Mouse (Mus musculus): ENCODE results near the gene Flnb. TPM values are rescaled to one million over a fixed set of nuclear protein-coding genes. Genes with fewer than 3 reads are reported as not detected.

The Flnb gene
- total and polyA plus RNA-seq, 3 experiments: 29.5 to 74.0 (median 61.6) TPM

- peak; percentile 94 for DNase-seq (ENCODE audit: extremely low read depth)
- H3K9me3 ChIP-seq (replicated peaks; ENCODE audit: low read length): no peaks in the 10 kb centered on the region
- H3K27me3 ChIP-seq (replicated peaks): no peaks in the 10 kb centered on the region
- H3K4me2 ChIP-seq (ENCODE audit: insufficient read depth, low read depth, poor library complexity, severe bottlenecking): peak overlapping the region; percentile 31
- dilution Hi-C loops (cut with MboI; ENCODE audit: extremely low pct_ligation_motif_present, extremely low pct_unique_long_range_greater_than_20kb, low sequenced_read_pairs): no loop called here
- H3K36me3 ChIP-seq (replicated peaks in 1 of 2; ENCODE audit: control insufficient read depth in 1 of 2, insufficient read depth in 1 of 2, low read length in 1 of 2): peaks cover 0 to 33% of the 10 kb centered on the region in 2 experiments
- TF ChIP-seq USF1 (IDR thresholded peaks at IDR 0.05; ENCODE audit: low read depth, low read length) (peak; percentile 58), UBTF (IDR thresholded peaks at IDR 0.05; ENCODE audit: low read depth, low read length) (no peak), ZMIZ1 (IDR thresholded peaks at IDR 0.05; ENCODE audit: low read depth, low read length) (peak; percentile 82), ZNF384 (IDR thresholded peaks at IDR 0.05; ENCODE audit: low read depth, low read length) (no peak), HCFC1 (IDR thresholded peaks at IDR 0.05; ENCODE audit: low read depth, low read length) (no peak), RAD21 (IDR thresholded peaks at IDR 0.05; ENCODE audit: low read depth, low read length) (no peak; the same call in 1 of the 2 replicates), NELFE (IDR thresholded peaks at IDR 0.05; ENCODE audit: low read depth, low read length) (no peak), SIN3A (IDR thresholded peaks at IDR 0.05; ENCODE audit: low read length) (no peak), JUN (IDR thresholded peaks at IDR 0.05; ENCODE audit: insufficient read depth, low read depth, low read length) (no peak), MYC (IDR thresholded peaks at IDR 0.05; ENCODE audit: low read depth, low read length) (no peak; the same call in 1 of the 2 replicates), KAT2A (IDR thresholded peaks at IDR 0.05; ENCODE audit: insufficient replicate concordance, low read length) (0 out of 2 replicates have a peak, but pooled peaks have one; percentile 42), BHLHE40 (IDR thresholded peaks at IDR 0.05; ENCODE audit: low read depth, low read length) (peak; percentile 86), RCOR1 (conservative IDR thresholded peaks at IDR 0.05; ENCODE audit: low read depth, low read length) (no peak), POLR2AphosphoS2 (IDR thresholded peaks at IDR 0.05; ENCODE audit: low read depth, low read length) (no peak), JUND (conservative IDR thresholded peaks at IDR 0.05; ENCODE audit: low read depth, low read length) (no peak), CTCF (conservative IDR thresholded peaks at IDR 0.05 in 1 of 2, IDR thresholded peaks at IDR 0.05 in 1 of 2; ENCODE audit: low read depth in 2 of 2, low read length in 2 of 2) (no peak), POLR2A (IDR thresholded peaks at IDR 0.05; ENCODE audit: low read depth, low read length) (peak; percentile 57), MAZ (IDR thresholded peaks at IDR 0.05; ENCODE audit: low read depth, low read length) (no peak), ETS1 (conservative IDR thresholded peaks at IDR 0.05; ENCODE audit: low read depth, low read length) (peak; percentile 91), ELF1 (IDR thresholded peaks at IDR 0.05; ENCODE audit: low read depth, low read length) (0 out of 2 replicates have a peak, but pooled peaks have one; percentile 17), E2F4 (IDR thresholded peaks at IDR 0.05; ENCODE audit: insufficient replicate concordance, low read depth, low read length) (no peak), TBP (conservative IDR thresholded peaks at IDR 0.05; ENCODE audit: low read depth, low read length) (peak; percentile 70; the same call in 1 of the 2 replicates), ZC3H11A (IDR thresholded peaks at IDR 0.05; ENCODE audit: low read depth, low read length) (no peak), TCF12 (IDR thresholded peaks at IDR 0.05; ENCODE audit: low read depth, low read length) (peak; percentile 63; the same call in 1 of the 2 replicates), CHD2 (IDR thresholded peaks at IDR 0.05; ENCODE audit: low read length) (peak; percentile 77), ZKSCAN1 (IDR thresholded peaks at IDR 0.05; ENCODE audit: borderline replicate concordance, low read depth, low read length) (no peak), MAX (IDR thresholded peaks at IDR 0.05; ENCODE audit: low read length) (peak; percentile 67), USF2 (conservative IDR thresholded peaks at IDR 0.05; ENCODE audit: low read depth, low read length) (peak; percentile 28; the same call in 1 of the 2 replicates), CHD1 (IDR thresholded peaks at IDR 0.05; ENCODE audit: low read depth, low read length) (no peak), IRF4 (IDR thresholded peaks at IDR 0.05; ENCODE audit: low read depth, low read length) (peak; percentile 71), NRF1 (IDR thresholded peaks at IDR 0.05; ENCODE audit: low read depth, low read length) (no peak), MXI1 (IDR thresholded peaks at IDR 0.05; ENCODE audit: low read depth, low read length) (peak; percentile 64; the same call in 1 of the 2 replicates), PAX5 (IDR thresholded peaks at IDR 0.05; ENCODE audit: low read length) (no peak), SMC3 (IDR thresholded peaks at IDR 0.05; ENCODE audit: low read depth, low read length) (no peak), MAFK (IDR thresholded peaks at IDR 0.05; ENCODE audit: insufficient replicate concordance, low read length) (no peak), EP300 (IDR thresholded peaks at IDR 0.05; ENCODE audit: low read length) (peak; percentile 65; the same call in 1 of the 2 replicates), MEF2A (IDR thresholded peaks at IDR 0.05; ENCODE audit: borderline replicate concordance, low read depth, low read length) (peak; percentile 88), GABPA (IDR thresholded peaks at IDR 0.05; ENCODE audit: insufficient replicate concordance, low read depth, low read length) (no peak)
- peak overlapping the region; percentile 87 for H3K27ac ChIP-seq (ENCODE audit: insufficient read depth, low read depth)
- H3K9ac ChIP-seq (ENCODE audit: insufficient read depth, low read depth): no peak overlapping the region
- H3K4me1 ChIP-seq (ENCODE audit: control insufficient read depth in 1 of 2, insufficient read depth in 2 of 2): peaks cover 41 to 77% of the 10 kb centered on the region in 2 experiments
- peaks cover 39% of the 10 kb centered on the region for H3K79me2 ChIP-seq (replicated peaks; ENCODE audit: control insufficient read depth, extremely low read depth, insufficient read depth, poor library complexity, severe bottlenecking)
- in situ Hi-C loops (cut with MboI; ENCODE audit: low pct_ligation_motif_present, low pct_unique_long_range_greater_than_20kb, low sequenced_read_pairs): loop anchor here (5.0 kb wide), 1 partner anchor 39 kb away; no protein-coding TSS in a partner anchor
- H3K4me3 ChIP-seq (replicated peaks in 1 of 3; ENCODE audit: low read depth in 2 of 3, low read length in 2 of 3, poor library complexity in 1 of 3): no peak overlapping the region
These were observed 43.5 kb downstream of the Flnb start for GRCm38 (mm10) chr14:7861275-7861674.
